Mouse (Mus musculus): ENCODE measurements around the gene Lbp. TPM values are rescaled to one million over a fixed set of nuclear protein-coding genes. Genes with fewer than 3 reads are reported as not detected.
A peak's percentile ranks its signal among the peaks of the same experiment; 100 is the strongest.

Lbp gene
- polyA plus RNA-seq, 1 experiment from 2014 or later = 5.2 TPM

DNA sequence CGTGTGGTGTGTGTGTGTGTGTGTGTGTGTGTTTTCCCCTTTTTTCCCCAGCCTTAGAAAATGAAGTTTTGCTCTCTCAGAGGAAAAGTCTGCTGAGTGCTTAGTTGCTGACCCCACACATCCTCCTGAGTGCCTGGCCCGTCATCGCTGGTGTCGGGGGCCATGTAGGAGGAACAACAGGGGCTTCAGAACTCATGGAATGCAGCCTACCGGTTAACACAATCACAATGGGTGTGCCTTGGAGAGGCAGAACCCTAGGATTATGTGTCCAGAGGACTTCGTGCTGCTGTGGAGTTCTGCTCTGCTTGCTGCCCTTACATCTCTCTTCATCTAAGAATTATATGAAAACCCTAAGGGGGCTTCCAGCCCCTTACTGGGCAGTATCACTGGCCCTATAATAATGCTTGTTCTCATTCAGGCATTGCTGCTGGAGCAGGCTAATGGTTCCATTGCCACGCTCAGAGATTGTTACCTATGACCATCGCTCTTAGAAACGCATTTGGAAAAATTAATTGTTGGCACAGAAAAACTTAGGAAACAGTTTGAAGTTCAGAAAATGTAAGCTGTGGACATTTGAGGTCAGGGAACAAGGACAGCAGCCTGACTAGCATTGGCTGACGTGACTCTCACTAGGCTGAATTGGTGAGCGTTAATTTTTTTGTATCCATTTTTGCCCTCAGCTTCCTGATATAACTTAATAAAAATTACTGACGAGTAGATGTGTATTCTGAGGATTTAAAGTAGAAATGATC, 59.0 kb downstream of the Lbp start:
- no peaks in the 10 kb centered on the region for H3K27me3 ChIP-seq
- 77% methylated on average over 12 of the region's 12 CpGs for WGBS
- no peak overlapping the region for H3K4me2 ChIP-seq
- peaks cover 9% of the 10 kb centered on the region for H3K4me1 ChIP-seq (replicated peaks)
- no peak overlapping the region for H3K4me3 ChIP-seq
- H3K27ac ChIP-seq (replicated peaks) = no peak overlapping the region
- no peaks in the 10 kb centered on the region for H3K9me3 ChIP-seq
- no peak overlapping the region for H3K9ac ChIP-seq
- no peaks in the 10 kb centered on the region for H3K36me3 ChIP-seq
- ATAC-seq (ENCODE audit: low read depth) = no peak

GRCm38 (mm10) chr2:158367654-158368053, 61.4 kb downstream of the Lbp start:
- WGBS = 91% methylated on average over 5 of the region's 5 CpGs
- H3K4me2 ChIP-seq = no peak overlapping the region
- no peak overlapping the region for H3K4me3 ChIP-seq
- no peak overlapping the region for H3K27ac ChIP-seq (replicated peaks)
- H3K4me1 ChIP-seq (replicated peaks) = no peaks in the 10 kb centered on the region
- H3K36me3 ChIP-seq = no peaks in the 10 kb centered on the region
- ATAC-seq (ENCODE audit: low read depth) = no peak
- no peaks in the 10 kb centered on the region for H3K27me3 ChIP-seq
- no peaks in the 10 kb centered on the region for H3K9me3 ChIP-seq
- no peak overlapping the region for H3K9ac ChIP-seq

GRCm38 (mm10) chr2:158368313-158368712, 62.0 kb downstream of the Lbp start:
- peaks cover under 1% of the 10 kb centered on the region; the same call in 1 of the 2 replicates for H3K27me3 ChIP-seq
- no peak for ATAC-seq (ENCODE audit: low read depth)
- 95% methylated on average over 8 of the region's 8 CpGs for WGBS

GRCm38 (mm10) chr2:158369474-158370172, 63.3 kb downstream of the Lbp start:
- Histone ChIP-seq H3K4me3 (no peak overlapping the region), H3K9me3 (no peaks in the 10 kb centered on the region), H3K4me2 (no peak overlapping the region), H3K4me1 (replicated peaks) (no peaks in the 10 kb centered on the region), H3K36me3 (no peaks in the 10 kb centered on the region), H3K9ac (no peak overlapping the region), H3K27ac (replicated peaks) (no peak overlapping the region), H3K27me3 (peaks cover 12% of the 10 kb centered on the region)
- WGBS = 80% methylated on average over 3 of the region's 3 CpGs
- no peak for ATAC-seq (ENCODE audit: low read depth)

More at GRCm38 (mm10) chr2:158368313-158368712, 62.0 kb downstream of the Lbp start:
- H3K4me2 ChIP-seq = no peak overlapping the region
- no peaks in the 10 kb centered on the region for H3K9me3 ChIP-seq
- no peak overlapping the region for H3K9ac ChIP-seq
- H3K4me1 ChIP-seq (replicated peaks) = no peaks in the 10 kb centered on the region
- no peaks in the 10 kb centered on the region for H3K36me3 ChIP-seq
- H3K27ac ChIP-seq (replicated peaks) = no peak overlapping the region
- H3K4me3 ChIP-seq = no peak overlapping the region

DNA sequence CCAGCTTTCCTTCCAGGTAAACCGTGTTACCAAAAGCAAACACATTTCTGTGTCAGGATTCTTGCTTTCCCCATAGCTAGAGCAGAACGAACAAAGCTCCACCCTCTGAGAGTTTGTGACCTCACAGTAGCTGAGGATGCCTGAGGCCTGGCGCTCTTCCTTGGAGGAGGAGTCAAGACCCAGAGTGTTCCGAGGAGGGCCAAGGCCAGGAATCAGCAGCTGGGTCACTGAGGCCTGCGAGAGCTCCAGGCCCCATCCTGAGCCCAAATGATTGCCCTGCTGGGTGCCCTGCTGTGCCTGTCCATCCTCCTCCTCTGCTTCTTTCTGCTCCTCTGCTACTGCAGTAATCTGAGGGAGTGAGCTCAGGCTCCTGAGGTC, 63.9 kb downstream of the Lbp start:
- WGBS = 14% methylated on average over 5 of the region's 5 CpGs
- H3K27me3 ChIP-seq = peaks cover 18% of the 10 kb centered on the region
- no peak overlapping the region for H3K4me3 ChIP-seq
- no peaks in the 10 kb centered on the region for H3K9me3 ChIP-seq
- H3K9ac ChIP-seq = no peak overlapping the region
- no peak for ATAC-seq (ENCODE audit: low read depth)
- no peaks in the 10 kb centered on the region for H3K36me3 ChIP-seq
- H3K4me2 ChIP-seq = no peak overlapping the region
- H3K27ac ChIP-seq (replicated peaks) = no peak overlapping the region
- H3K4me1 ChIP-seq (replicated peaks) = peaks cover 3% of the 10 kb centered on the region; the same call in 1 of the 2 replicates

GRCm38 (mm10) chr2:158373061-158373460, 66.8 kb downstream of the Lbp start:
- Histone ChIP-seq H3K4me2 (no peak overlapping the region), H3K4me3 (no peak overlapping the region), H3K9ac (no peak overlapping the region), H3K27ac (replicated peaks) (no peak overlapping the region), H3K36me3 (peaks cover 6% of the 10 kb centered on the region; the same call in 1 of the 2 replicates), H3K9me3 (no peaks in the 10 kb centered on the region), H3K27me3 (peaks cover 21% of the 10 kb centered on the region), H3K4me1 (replicated peaks) (peaks cover 16% of the 10 kb centered on the region; the same call in 1 of the 2 replicates)
- no peak for ATAC-seq (ENCODE audit: low read depth)
- 80% methylated on average over 5 of the region's 5 CpGs for WGBS

DNA sequence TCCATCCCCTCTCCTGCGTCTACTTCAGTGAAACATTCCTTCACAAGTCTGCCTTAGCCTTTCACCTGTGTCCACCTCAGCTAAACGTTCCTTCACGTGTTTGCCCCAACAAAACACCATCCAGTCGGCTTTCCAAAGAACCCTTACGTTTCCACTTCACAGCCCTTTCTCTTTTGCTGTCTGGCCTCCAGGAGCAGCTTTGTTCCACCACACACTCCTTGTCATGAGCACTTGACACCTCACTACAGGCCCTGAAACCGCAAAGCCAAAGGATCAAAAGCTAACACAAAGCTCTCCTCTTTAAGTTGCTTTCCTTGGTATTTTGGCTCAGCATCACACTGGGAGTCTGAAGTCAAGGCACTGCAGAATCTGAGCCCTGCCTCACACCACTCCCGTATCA, 67.2 kb downstream of the Lbp start:
- Histone ChIP-seq H3K27ac (replicated peaks) (no peak overlapping the region), H3K9ac (no peak overlapping the region), H3K4me1 (replicated peaks) (peaks cover 21% of the 10 kb centered on the region), H3K27me3 (peaks cover 21% of the 10 kb centered on the region), H3K9me3 (no peaks in the 10 kb centered on the region), H3K36me3 (peaks cover 10% of the 10 kb centered on the region; the same call in 1 of the 2 replicates), H3K4me2 (no peak overlapping the region), H3K4me3 (no peak overlapping the region)
- 65% methylated on average over 7 of the region's 7 CpGs for WGBS
- ATAC-seq (ENCODE audit: low read depth) = no peak

DNA sequence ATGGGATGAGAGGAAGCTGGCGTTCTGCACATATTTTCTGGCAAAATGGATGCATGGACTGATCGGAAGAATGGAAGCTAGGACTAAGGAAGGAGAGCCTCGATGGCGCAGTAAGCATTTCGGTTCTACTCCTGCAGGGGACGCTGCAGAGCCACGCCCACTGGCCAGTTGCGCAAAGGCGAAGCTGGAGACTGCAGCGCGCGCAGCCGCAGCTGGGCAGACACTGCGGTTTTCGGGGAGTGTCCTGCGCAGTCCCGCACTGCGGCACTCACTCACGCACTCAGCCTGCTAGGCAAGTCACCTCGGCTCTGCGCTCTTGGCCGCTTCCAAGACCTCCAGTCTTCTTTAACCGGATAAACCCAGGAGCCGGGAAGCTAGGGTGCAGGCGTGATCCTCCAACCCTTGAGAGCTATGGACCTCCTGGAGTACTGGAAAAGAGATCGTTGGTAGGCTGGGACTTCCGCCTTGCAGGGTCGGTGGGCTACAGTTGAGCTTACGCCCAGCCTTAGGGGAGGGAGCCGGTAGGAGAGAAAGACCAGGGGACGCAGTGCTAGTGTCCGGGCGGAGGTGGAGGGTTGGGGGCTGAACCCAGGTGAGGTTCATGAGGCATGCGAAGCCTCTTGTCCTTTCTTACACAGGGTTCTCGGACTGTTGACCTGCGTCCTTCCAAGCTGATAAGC, 69.3 kb downstream of the Lbp start, which contains the start of gene Snhg11:
TSS of gene Snhg11 (plus strand) at position 196 of the 680 bp plus-strand sequence.
- peak; percentile 87 for ATAC-seq (ENCODE audit: low read depth)
- peak within 1 kb of the TSS; percentile 86 for H3K9ac ChIP-seq
- peaks cover 28% of the 10 kb centered on the region for H3K4me1 ChIP-seq (replicated peaks)
- peak within 1 kb of the TSS; percentile 90 for H3K27ac ChIP-seq (replicated peaks)
- H3K9me3 ChIP-seq = no peaks in the 10 kb centered on the region
- H3K4me2 ChIP-seq = peak within 1 kb of the TSS; percentile 57
- peaks cover 14% of the 10 kb centered on the region for H3K36me3 ChIP-seq
- peaks cover 21% of the 10 kb centered on the region for H3K27me3 ChIP-seq
- H3K4me3 ChIP-seq = peak within 1 kb of the TSS; percentile 51
- WGBS = under 1% methylated on average over 36 of the region's 36 CpGs

DNA sequence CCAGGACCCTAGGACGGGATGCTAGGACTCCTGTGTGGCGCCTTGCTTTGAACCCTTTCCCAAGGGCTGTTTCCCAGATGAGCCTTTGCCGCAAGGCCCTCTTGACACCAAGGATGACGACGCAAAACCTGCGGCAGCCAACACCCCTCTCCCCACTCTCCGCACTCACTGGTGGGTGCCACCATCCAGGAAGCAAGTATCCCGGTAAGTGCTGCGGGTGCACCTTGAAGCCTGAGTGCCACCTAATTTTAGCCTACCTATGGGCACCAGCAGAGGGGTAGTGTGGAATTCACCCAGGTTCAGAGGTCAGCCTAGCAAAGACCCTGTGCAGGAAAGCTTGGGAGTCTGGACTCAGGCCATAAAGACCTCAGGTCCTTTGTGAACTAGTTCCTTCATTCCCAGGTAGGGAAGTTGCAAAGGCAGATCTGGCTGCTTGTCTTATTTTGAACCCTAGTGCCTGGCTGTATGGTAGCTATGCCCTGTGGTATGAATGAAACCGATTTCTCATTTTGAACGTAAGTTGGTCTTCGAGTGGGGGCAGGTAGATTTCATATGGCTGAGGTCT, 69.9 kb downstream of the Lbp start:
- Histone ChIP-seq H3K4me1 (replicated peaks) (peaks cover 28% of the 10 kb centered on the region), H3K36me3 (peaks cover 20% of the 10 kb centered on the region), H3K4me2 (peak overlapping the region; percentile 57), H3K4me3 (peak overlapping the region; percentile 51), H3K9me3 (no peaks in the 10 kb centered on the region), H3K9ac (peak overlapping the region; percentile 86), H3K27me3 (peaks cover 21% of the 10 kb centered on the region), H3K27ac (replicated peaks) (peak overlapping the region; percentile 90)
- peak; percentile 24 for ATAC-seq (ENCODE audit: low read depth)
- WGBS = 27% methylated on average over 12 of the region's 12 CpGs

GRCm38 (mm10) chr2:158376798-158377197, 70.5 kb downstream of the Lbp start:
- Histone ChIP-seq H3K4me1 (replicated peaks) (peaks cover 28% of the 10 kb centered on the region), H3K36me3 (peaks cover 22% of the 10 kb centered on the region), H3K4me2 (peak overlapping the region; percentile 57), H3K27ac (replicated peaks) (peak overlapping the region; percentile 90), H3K4me3 (peak overlapping the region; percentile 51), H3K27me3 (peaks cover 21% of the 10 kb centered on the region), H3K9me3 (no peaks in the 10 kb centered on the region), H3K9ac (peak overlapping the region; percentile 86)
- WGBS = 63% methylated on average over 7 of the region's 7 CpGs
- no peak for ATAC-seq (ENCODE audit: low read depth)

- Histone ChIP-seq H3K4me3 (peak overlapping the region; percentile 51), H3K9me3 (no peaks in the 10 kb centered on the region), H3K9ac (peak overlapping the region; percentile 52), H3K36me3 (peaks cover 22% of the 10 kb centered on the region), H3K27ac (replicated peaks) (no peak overlapping the region), H3K27me3 (peaks cover 21% of the 10 kb centered on the region), H3K4me2 (peak overlapping the region; percentile 57), H3K4me1 (replicated peaks) (peaks cover 28% of the 10 kb centered on the region)
- 89% methylated on average over 1 of the region's 1 CpGs for WGBS
- ATAC-seq (ENCODE audit: low read depth) = no peak
Observed at GRCm38 (mm10) chr2:158377811-158378210, 71.5 kb downstream of the Lbp start.
